Mouse (Mus musculus) midbrain, postnatal 0 days (tissue): ENCODE measurements around the gene Cfap161. TPM values are rescaled to one million over a fixed set of nuclear protein-coding genes. Genes with fewer than 3 reads are reported as not detected.
A peak's percentile ranks its signal among the peaks of the same experiment; 100 is the strongest.

Experiments used
- ATAC-seq: fragments of 200-750 bp; cut with Nextera tagmentation; 2 replicates; pipeline ENCODE4 v1.8.0; 2017; ENCODE audit warnings: moderate number of reproducible peaks, mild to moderate bottlenecking, moderate TSS enrichment, moderate library complexity; ENCODE audit not compliant: low FRiP score
- DNase-seq: peaks from one replicate; pipeline ENCODE4 v3.0.0-alpha.2; 2015; ENCODE audit warnings: low spot score
- H3K27ac ChIP-seq: fragments of 300-500 bp; sonication (generic); 2 replicates; pipeline ENCODE4 v1.5.1; 2014; ENCODE audit warnings: low read depth, mild to moderate bottlenecking, low read length, mixed read lengths
- H3K27me3 ChIP-seq: fragments of 300-500 bp; sonication (generic); 2 replicates; pipeline ENCODE4 v1.6.1; 2014; ENCODE audit warnings: low read length, control low read depth, mixed read lengths; ENCODE audit not compliant: insufficient read depth
- H3K36me3 ChIP-seq: fragments of 300-500 bp; sonication (generic); 2 replicates; pipeline ENCODE4 v1.6.1; 2014; ENCODE audit warnings: low read length, control low read depth, mixed read lengths; ENCODE audit not compliant: insufficient read depth
- H3K4me1 ChIP-seq: fragments of 300-500 bp; sonication (generic); 2 replicates; pipeline ENCODE4 v1.6.1; 2014; ENCODE audit warnings: mild to moderate bottlenecking, control low read depth, antibody characterized with exemption, low read length, mixed read lengths; ENCODE audit not compliant: insufficient read depth
- H3K4me2 ChIP-seq: fragments of 300-500 bp; sonication (generic); 2 replicates; pipeline ENCODE4 v1.6.1; 2014; ENCODE audit warnings: low read depth, mild to moderate bottlenecking, low read length, mixed read lengths; ENCODE audit not compliant: poor library complexity, severe bottlenecking
- H3K4me3 ChIP-seq: fragments of 300-500 bp; sonication (generic); 2 replicates; pipeline ENCODE4 v1.5.1; 2014; ENCODE audit warnings: low read depth, mild to moderate bottlenecking, low read length, moderate library complexity
- H3K9ac ChIP-seq: fragments of 300-500 bp; sonication (generic); replicated peaks from 2 replicates; pipeline ENCODE4 v1.6.1; 2014; ENCODE audit warnings: mild to moderate bottlenecking, low read length, moderate library complexity, mixed read lengths; ENCODE audit not compliant: poor library complexity, severe bottlenecking
- H3K9me3 ChIP-seq: fragments of 300-500 bp; sonication (generic); 2 replicates; pipeline ENCODE4 v1.6.1; 2016; ENCODE audit warnings: low read length, control low read depth
- CTCF ChIP-seq: IDR thresholded peaks from 2 replicates; pipeline ENCODE4 v1.5.1; 2016; ENCODE audit warnings: antibody characterized with exemption, mild to moderate bottlenecking
- WGBS: fragments of 180-500 bp; shearing (Covaris S2); extraction: QIAGEN DNeasy Blood & Tissue Kit; methylation state at CpG from one replicate; pipeline ENCODE4 v1.1.7; 2014; 5-methylcytosine and 5-hydroxymethylcytosine counted together
- polyA plus RNA-seq: library from polyadenylated mRNA; unstranded; fragments of >200 nt; fragmentation: Nextera tagmentation; extraction: Ambion mirVana; gene quantifications from 2 replicates; pipeline ENCODE4 v1.2.1, GENCODE M21; 2015
- total RNA-seq: library from RNA; depleted of rRNA; stranded (reverse); fragments of >200 nt; gene quantifications from 2 replicates; pipeline ENCODE4 v1.2.3, GENCODE M21; 2014

Cfap161 gene
- total and polyA plus RNA-seq, 2 experiments from 2014 or later, result 2.1 to 2.3 TPM

DNA sequence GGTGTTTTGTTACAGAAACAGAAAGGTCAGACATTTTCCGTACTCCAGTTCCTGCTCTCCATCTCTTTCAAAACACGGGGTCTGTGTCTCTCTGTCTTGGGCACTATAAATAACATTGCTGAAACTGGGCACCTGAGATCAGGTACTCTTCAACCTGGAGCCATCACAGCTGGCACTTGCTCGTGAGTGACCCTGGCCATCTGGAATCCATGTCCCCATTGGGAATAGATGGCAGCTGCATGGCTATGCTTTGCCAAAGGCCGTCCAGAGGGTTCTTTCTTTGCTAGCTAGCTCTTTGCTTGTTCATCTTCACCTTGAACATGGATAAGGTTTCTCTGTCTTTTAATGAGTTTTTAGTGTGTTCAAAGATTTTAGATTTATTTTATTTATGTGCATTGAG is 13.8 kb downstream of the Cfap161 start:
- H3K4me3 ChIP-seq, result no peak overlapping the region
- H3K36me3 ChIP-seq, result no peaks in the 10 kb centered on the region
- H3K27ac ChIP-seq, result no peak overlapping the region
- no peak overlapping the region for H3K4me2 ChIP-seq
- TF ChIP-seq CTCF, result no peak
- DNase-seq (no peak), ATAC-seq (no peak)
- H3K27me3 ChIP-seq, result no peaks in the 10 kb centered on the region
- H3K9me3 ChIP-seq, result no peaks in the 10 kb centered on the region
- no peak overlapping the region for H3K9ac ChIP-seq
- no peaks in the 10 kb centered on the region for H3K4me1 ChIP-seq
- 90% methylated on average over 4 of the region's 4 CpGs for WGBS

DNA sequence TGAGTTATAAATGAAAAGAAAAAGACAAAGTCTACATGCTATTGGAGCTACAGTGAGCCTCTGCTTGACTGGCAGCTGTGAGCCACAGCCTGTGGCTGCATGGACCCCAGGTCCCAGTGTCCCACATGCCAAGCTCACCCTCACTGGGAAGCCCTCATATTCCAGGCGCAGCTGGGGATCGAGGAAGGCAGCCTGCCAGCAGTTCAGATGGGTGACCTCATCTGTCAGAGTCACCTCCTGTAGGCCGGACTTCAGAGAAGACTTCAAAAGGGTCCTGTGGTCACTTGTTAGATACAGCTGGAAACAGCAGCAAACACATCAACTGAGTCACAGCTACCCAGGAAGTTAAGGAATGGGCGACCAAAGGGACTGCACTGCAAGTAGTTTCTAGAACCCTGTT is 14.7 kb downstream of the Cfap161 start:
- Histone ChIP-seq H3K27ac (no peak overlapping the region), H3K4me3 (no peak overlapping the region), H3K36me3 (no peaks in the 10 kb centered on the region), H3K27me3 (no peaks in the 10 kb centered on the region), H3K9ac (no peak overlapping the region), H3K4me1 (no peaks in the 10 kb centered on the region), H3K9me3 (no peaks in the 10 kb centered on the region), H3K4me2 (no peak overlapping the region)
- ATAC-seq (no peak), DNase-seq (no peak)
- TF ChIP-seq CTCF, result no peak
- WGBS, result 77% methylated on average over 4 of the region's 4 CpGs

DNA sequence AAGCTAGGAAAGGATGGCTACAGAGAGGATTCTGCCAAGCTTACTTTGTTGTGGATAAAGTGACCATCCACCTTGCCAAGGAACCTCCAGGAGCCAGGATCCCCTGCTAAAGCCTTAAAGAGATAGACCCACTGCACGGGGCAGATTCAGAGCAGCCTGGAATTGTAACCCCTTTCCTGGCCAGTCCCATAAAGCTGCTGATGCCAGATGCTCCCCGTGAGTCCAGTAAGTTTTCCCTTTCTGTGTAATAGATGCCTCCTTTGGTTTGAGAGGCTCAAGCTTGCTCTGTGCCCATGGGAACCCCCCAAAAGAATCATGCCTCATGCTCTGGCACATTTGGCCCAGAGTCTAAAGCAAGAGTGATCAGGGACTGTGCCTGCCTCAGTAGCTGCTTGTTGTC is 15.7 kb downstream of the Cfap161 start:
- H3K9ac ChIP-seq, result no peak overlapping the region
- H3K27ac ChIP-seq, result no peak overlapping the region
- DNase-seq (no peak), ATAC-seq (no peak)
- H3K9me3 ChIP-seq, result no peaks in the 10 kb centered on the region
- WGBS, result 79% methylated on average over 2 of the region's 2 CpGs
- H3K4me1 ChIP-seq, result no peaks in the 10 kb centered on the region
- TF ChIP-seq CTCF, result no peak
- no peak overlapping the region for H3K4me2 ChIP-seq
- H3K27me3 ChIP-seq, result no peaks in the 10 kb centered on the region
- no peak overlapping the region for H3K4me3 ChIP-seq
- H3K36me3 ChIP-seq, result no peaks in the 10 kb centered on the region

DNA sequence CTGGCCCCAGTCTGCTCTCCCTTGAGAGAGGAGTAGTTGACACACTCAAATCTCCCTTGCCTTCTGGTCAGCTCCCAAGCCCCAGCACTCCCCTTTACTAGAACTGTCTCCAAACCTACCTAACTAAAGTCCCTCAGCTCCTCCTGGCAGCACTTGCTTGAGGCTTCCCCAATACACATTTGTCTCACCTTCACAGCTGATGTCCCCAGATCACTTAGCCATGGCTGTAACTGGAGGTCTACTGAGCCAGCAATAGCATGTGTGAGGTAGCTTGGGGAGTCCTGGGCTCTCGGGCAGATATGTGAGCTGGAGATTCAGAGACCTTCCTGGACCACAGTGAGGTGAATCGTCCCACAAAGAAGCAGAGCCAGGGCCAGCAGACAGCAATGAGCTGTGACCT is 16.2 kb downstream of the Cfap161 start:
- ATAC-seq, result no peak
- Histone ChIP-seq H3K4me1 (no peaks in the 10 kb centered on the region), H3K36me3 (no peaks in the 10 kb centered on the region), H3K9ac (no peak overlapping the region), H3K9me3 (no peaks in the 10 kb centered on the region), H3K27me3 (no peaks in the 10 kb centered on the region), H3K4me2 (no peak overlapping the region), H3K27ac (no peak overlapping the region), H3K4me3 (no peak overlapping the region)
- DNase-seq, result no peak
- 61% methylated on average over 2 of the region's 2 CpGs for WGBS
- no peak for TF ChIP-seq CTCF

DNA sequence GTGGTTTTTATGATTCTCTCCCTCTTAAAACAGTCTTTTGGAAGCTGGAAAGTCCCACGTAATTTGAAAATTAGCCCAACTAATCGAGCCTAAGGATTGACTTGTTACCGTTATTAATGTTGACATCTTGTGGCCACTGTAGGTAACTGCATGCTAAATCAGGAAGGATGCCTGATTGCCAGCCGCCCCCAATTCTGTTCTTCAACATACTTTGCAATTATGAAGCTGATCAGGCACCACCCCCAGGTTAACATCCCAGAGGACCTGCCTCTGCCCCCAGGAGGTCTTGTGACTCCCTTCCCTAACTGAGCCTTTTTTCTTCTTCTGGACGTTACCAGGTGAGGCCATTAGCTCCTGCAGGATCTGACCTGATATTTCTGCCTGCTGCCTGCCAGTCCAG is 20.0 kb downstream of the Cfap161 start:
- DNase-seq (peak; percentile 66), ATAC-seq (no peak)
- H3K4me1 ChIP-seq, result no peaks in the 10 kb centered on the region
- H3K27me3 ChIP-seq, result no peaks in the 10 kb centered on the region
- no peak overlapping the region for H3K27ac ChIP-seq
- no peak overlapping the region for H3K9ac ChIP-seq
- no peaks in the 10 kb centered on the region for H3K36me3 ChIP-seq
- 0 out of 2 replicates have a peak overlapping the region, but pooled peaks have one; percentile 12 for H3K4me2 ChIP-seq
- no peak overlapping the region for H3K4me3 ChIP-seq
- TF ChIP-seq CTCF, result peak; percentile 83
- 23% methylated on average over 5 of the region's 5 CpGs for WGBS
- no peaks in the 10 kb centered on the region for H3K9me3 ChIP-seq

- no peaks in the 10 kb centered on the region for H3K36me3 ChIP-seq
- DNase-seq (no peak), ATAC-seq (no peak)
- H3K27ac ChIP-seq, result no peak overlapping the region
- no peak overlapping the region for H3K4me3 ChIP-seq
- WGBS, result 74% methylated on average over 3 of the region's 3 CpGs
- H3K27me3 ChIP-seq, result no peaks in the 10 kb centered on the region
- H3K4me2 ChIP-seq, result no peak overlapping the region
- no peak overlapping the region for H3K9ac ChIP-seq
- TF ChIP-seq CTCF, result no peak
- no peaks in the 10 kb centered on the region for H3K4me1 ChIP-seq
- no peaks in the 10 kb centered on the region for H3K9me3 ChIP-seq
Measured at GRCm38 (mm10) chr7:83763674-83764073, 31.0 kb downstream of the Cfap161 start.

DNA sequence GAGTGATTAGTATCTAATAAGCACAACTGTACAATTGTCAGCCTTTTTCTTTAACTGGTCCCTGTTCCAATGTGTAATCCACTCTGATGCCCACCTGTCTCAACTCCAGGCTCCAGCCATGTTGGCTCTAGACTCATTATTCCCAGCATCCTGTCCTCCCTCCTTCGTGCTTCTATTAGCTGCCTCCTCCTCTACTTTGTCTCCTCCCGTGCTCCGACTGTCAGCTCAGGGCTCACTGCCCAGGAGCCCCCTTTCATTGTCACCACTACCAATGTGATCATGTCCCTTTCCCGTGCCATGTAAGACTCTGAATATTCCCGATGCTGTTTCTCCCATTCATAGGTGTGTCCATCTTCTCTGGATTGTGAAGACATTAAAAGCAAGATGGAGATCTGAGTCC is 32.3 kb downstream of the Cfap161 start:
- Histone ChIP-seq H3K9me3 (no peaks in the 10 kb centered on the region), H3K4me1 (no peaks in the 10 kb centered on the region), H3K4me3 (no peak overlapping the region), H3K27ac (no peak overlapping the region), H3K4me2 (no peak overlapping the region), H3K27me3 (no peaks in the 10 kb centered on the region), H3K36me3 (no peaks in the 10 kb centered on the region), H3K9ac (no peak overlapping the region)
- TF ChIP-seq CTCF, result no peak
- DNase-seq (no peak), ATAC-seq (no peak)
- 91% methylated on average over 5 of the region's 5 CpGs for WGBS
